Mouse (Mus musculus): ENCODE measurements around the gene Chd2.

Chd2 gene

GRCm38 (mm10) chr7:73552054-73552750, 10.6 kb upstream of the Chd2 start:
- POLR2A ChIA-PET, result interaction anchor here in 3 of 4 experiments (0.6 to 11.6 kb wide), 9 partner anchors 11 to 76 kb away, joined by 3 to 539 read pairs (median 5); partner anchors contain the start of gene Chd2 (in 2 of the 3)
- CTCF ChIA-PET, result interaction anchor here in 1 of 4 experiments (0.6 kb wide), 1 partner anchor 28 kb away, joined by 3 read pairs; no protein-coding TSS in a partner anchor

GRCm38 (mm10) chr7:73551370-73551769, 9.7 kb upstream of the Chd2 start:
- POLR2A ChIA-PET, result interaction anchor here in 2 of 4 experiments (0.6 to 11.6 kb wide), 12 partner anchors 10 to 76 kb away, joined by 3 to 539 read pairs (median 6); partner anchors contain the start of gene Chd2 (in 1 of the 2)
- CTCF ChIA-PET, result interaction anchor here in 1 of 4 experiments (0.6 kb wide), 1 partner anchor 27 kb away, joined by 3 read pairs; no protein-coding TSS in a partner anchor

GRCm38 (mm10) chr7:73548051-73548450, 6.4 kb upstream of the Chd2 start:
- ChIA-PET POLR2A (interaction anchor here in 3 of 4 experiments (0.8 to 8.2 kb wide), 18 partner anchors 10 to 71 kb away, joined by 3 to 131 read pairs (median 6); no protein-coding TSS in a partner anchor), CTCF (no interaction called here)

- CTCF ChIA-PET, result interaction anchor here in 1 of 4 experiments (1.0 kb wide), 1 partner anchor 60 kb away, joined by 3 read pairs; no protein-coding TSS in a partner anchor
Measured at GRCm38 (mm10) chr7:73546561-73547510, 5.2 kb upstream of the Chd2 start.

GRCm38 (mm10) chr7:73545004-73545403, 3.4 kb upstream of the Chd2 start:
- CTCF ChIA-PET, result interaction anchor here in 1 of 4 experiments (0.6 kb wide), 1 partner anchor 50 kb away, joined by 6 read pairs; no protein-coding TSS in a partner anchor
- POLR2A ChIA-PET, result interaction anchor here (0.7 to 8.2 kb wide), 19 partner anchors 6 to 115 kb away, joined by 3 to 131 read pairs (median 4); no protein-coding TSS in a partner anchor

More at GRCm38 (mm10) chr7:73546561-73547510, 5.2 kb upstream of the Chd2 start:
- POLR2A ChIA-PET, result interaction anchor here (0.6 to 8.2 kb wide), 26 partner anchors 8 to 99 kb away, joined by 3 to 131 read pairs (median 5); no protein-coding TSS in a partner anchor

GRCm38 (mm10) chr7:73542131-73542853, 662 bp upstream of the Chd2 start:
- ChIA-PET CTCF (interaction anchor here in 2 of 4 experiments (1.1 to 1.4 kb wide), 3 partner anchors 16 to 85 kb away, joined by 5 to 7 read pairs (median 5); no protein-coding TSS in a partner anchor), POLR2A (interaction anchor here (0.7 to 22.0 kb wide), 56 partner anchors 8 to 94 kb away, joined by 3 to 539 read pairs (median 6); no protein-coding TSS in a partner anchor)

GRCm38 (mm10) chr7:73541079-73541390, 595 bp downstream of the Chd2 start:
- POLR2A ChIA-PET, result interaction anchor here (0.6 to 22.0 kb wide), 78 partner anchors 8 to 1601 kb away, joined by 3 to 539 read pairs (median 5); no protein-coding TSS in a partner anchor
- CTCF ChIA-PET, result interaction anchor here (0.6 to 1.4 kb wide), 11 partner anchors 8 to 358 kb away, joined by 3 to 7 read pairs (median 5); no protein-coding TSS in a partner anchor

- ChIA-PET CTCF (interaction anchor here in 3 of 4 experiments (0.6 to 1.4 kb wide), 6 partner anchors 7 to 95 kb away, joined by 3 to 5 read pairs (median 4); no protein-coding TSS in a partner anchor), POLR2A (interaction anchor here (0.6 to 22.0 kb wide), 66 partner anchors 7 to 636 kb away, joined by 3 to 539 read pairs (median 5); no protein-coding TSS in a partner anchor)
Measured at GRCm38 (mm10) chr7:73540202-73541078, 1.2 kb downstream of the Chd2 start.

GRCm38 (mm10) chr7:73539116-73539682, 2.4 kb downstream of the Chd2 start:
- ChIA-PET POLR2A (interaction anchor here (0.6 to 22.0 kb wide), 30 partner anchors 8 to 140 kb away, joined by 3 to 539 read pairs (median 12); no protein-coding TSS in a partner anchor), CTCF (no interaction called here)

GRCm38 (mm10) chr7:73538424-73539079, 3.1 kb downstream of the Chd2 start:
- ChIA-PET CTCF (no interaction called here), POLR2A (interaction anchor here (0.6 to 22.0 kb wide), 45 partner anchors 9 to 172 kb away, joined by 3 to 539 read pairs (median 5); no protein-coding TSS in a partner anchor)

- POLR2A ChIA-PET, result interaction anchor here (0.6 to 22.0 kb wide), 46 partner anchors 9 to 171 kb away, joined by 3 to 539 read pairs (median 4); no protein-coding TSS in a partner anchor
- CTCF ChIA-PET, result no interaction called here
Measured at GRCm38 (mm10) chr7:73537634-73538423, 3.8 kb downstream of the Chd2 start.

- ChIA-PET POLR2A (interaction anchor here (0.7 to 22.0 kb wide), 34 partner anchors 8 to 163 kb away, joined by 3 to 539 read pairs (median 5); no protein-coding TSS in a partner anchor), CTCF (no interaction called here)
Measured at GRCm38 (mm10) chr7:73537228-73537627, 4.4 kb downstream of the Chd2 start.

- POLR2A ChIA-PET, result interaction anchor here (0.7 to 22.0 kb wide), 35 partner anchors 8 to 193 kb away, joined by 3 to 539 read pairs (median 26); no protein-coding TSS in a partner anchor
- CTCF ChIA-PET, result no interaction called here
Measured at GRCm38 (mm10) chr7:73536579-73536978, 5.1 kb downstream of the Chd2 start.

- CTCF ChIA-PET, result interaction anchor here in 2 of 4 experiments (0.6 to 1.6 kb wide), 4 partner anchors 12 to 1137 kb away, joined by 3 to 12 read pairs (median 5); no protein-coding TSS in a partner anchor
- POLR2A ChIA-PET, result interaction anchor here (0.6 to 22.0 kb wide), 65 partner anchors 8 to 1229 kb away, joined by 3 to 539 read pairs (median 6); partner anchors contain the start of gene Mctp2 (in 1 of the 4)
Measured at GRCm38 (mm10) chr7:73535861-73536200, 5.8 kb downstream of the Chd2 start.

Measured in embryonic stem cell, embryonic (primary cell).